Mouse (Mus musculus) ES-E14 (cell line): ENCODE results near the gene Zfp119b.

ENCODE experiments used
- CHD2 ChIP-seq: IDR thresholded peaks from 2 replicates; pipeline ENCODE4 v1.6.1; 2014; ENCODE audit warnings: mild to moderate bottlenecking, low read depth, low read length, inconsistent platforms
- MAFK ChIP-seq: IDR thresholded peaks from 2 replicates; pipeline ENCODE4 v1.6.1; 2014; ENCODE audit warnings: mild to moderate bottlenecking, low read depth, low read length, inconsistent platforms; ENCODE audit not compliant: insufficient read depth

GRCm38 (mm10) chr17:55903687-55904086 lies 45.6 kb downstream of the Zfp119b start:
- no peak for TF ChIP-seq CHD2
- TF ChIP-seq MAFK: no peak
